Mouse (Mus musculus): ENCODE data around the gene 9430097D07Rik. TPM values are rescaled to one million over a fixed set of nuclear protein-coding genes. Genes with fewer than 3 reads are reported as not detected.

Gene 9430097D07Rik
- polyA plus RNA-seq (2015; fragmentation: Nextera tagmentation; extraction: Ambion mirVana): not detected in 2 replicates

DNA sequence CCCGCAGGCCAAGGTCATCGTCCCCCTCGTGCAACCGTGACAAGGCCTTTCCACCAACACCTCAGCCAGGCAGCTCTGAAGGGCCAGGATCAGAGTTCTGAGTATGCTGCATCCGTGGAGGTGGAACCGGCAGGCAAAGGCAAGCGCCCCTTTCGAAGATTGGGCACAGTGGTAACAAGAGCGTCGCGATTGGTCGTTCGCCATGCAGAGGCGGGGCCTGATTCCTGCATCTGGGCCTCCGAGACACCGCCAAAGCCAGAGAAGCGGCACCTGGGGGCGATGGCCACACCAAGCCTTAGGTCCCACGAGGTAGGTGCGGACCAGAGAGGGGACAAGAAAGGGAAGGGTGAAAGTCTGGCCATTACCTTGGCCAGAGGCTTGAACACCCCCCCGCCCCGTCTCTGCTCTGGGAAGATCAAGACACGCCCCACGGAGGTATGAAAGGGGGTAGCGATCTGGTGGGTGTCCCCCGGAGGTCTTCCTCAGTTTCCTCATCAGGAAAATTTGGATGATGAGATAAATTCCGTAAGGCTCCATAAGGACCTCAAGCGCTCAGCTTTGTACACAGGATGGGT is at the start of gene 9430097D07Rik:
Gene 9430097D07Rik (minus strand): TSS at position 99 of the 575 bp plus-strand sequence.
- ATAC-seq (ENCODE audit: low read depth): no peak; the same call in 1 of the 2 replicates
- peaks cover 28% of the 10 kb centered on the region for H3K27me3 ChIP-seq (ENCODE audit: control insufficient read depth, insufficient read depth, low read depth, low read length)
- peak within 1 kb of the TSS; percentile 37 for H3K4me3 ChIP-seq (ENCODE audit: low read length)
- peaks cover 18% of the 10 kb centered on the region for H3K4me1 ChIP-seq (replicated peaks; ENCODE audit: control insufficient read depth, insufficient read depth, low read length)
- H3K9ac ChIP-seq (ENCODE audit: low read length): peak within 1 kb of the TSS; percentile 47
- WGBS: 9% methylated on average over 28 of the region's 28 CpGs
- no peak within 1 kb of the TSS for H3K27ac ChIP-seq (ENCODE audit: low read length)
- H3K9me3 ChIP-seq (ENCODE audit: control insufficient read depth, low read length): no peaks in the 10 kb centered on the region
- peaks cover 5% of the 10 kb centered on the region for H3K36me3 ChIP-seq (ENCODE audit: control insufficient read depth, insufficient read depth, low read length)
- peak within 1 kb of the TSS; percentile 74 for H3K4me2 ChIP-seq (ENCODE audit: low read depth, low read length)

DNA sequence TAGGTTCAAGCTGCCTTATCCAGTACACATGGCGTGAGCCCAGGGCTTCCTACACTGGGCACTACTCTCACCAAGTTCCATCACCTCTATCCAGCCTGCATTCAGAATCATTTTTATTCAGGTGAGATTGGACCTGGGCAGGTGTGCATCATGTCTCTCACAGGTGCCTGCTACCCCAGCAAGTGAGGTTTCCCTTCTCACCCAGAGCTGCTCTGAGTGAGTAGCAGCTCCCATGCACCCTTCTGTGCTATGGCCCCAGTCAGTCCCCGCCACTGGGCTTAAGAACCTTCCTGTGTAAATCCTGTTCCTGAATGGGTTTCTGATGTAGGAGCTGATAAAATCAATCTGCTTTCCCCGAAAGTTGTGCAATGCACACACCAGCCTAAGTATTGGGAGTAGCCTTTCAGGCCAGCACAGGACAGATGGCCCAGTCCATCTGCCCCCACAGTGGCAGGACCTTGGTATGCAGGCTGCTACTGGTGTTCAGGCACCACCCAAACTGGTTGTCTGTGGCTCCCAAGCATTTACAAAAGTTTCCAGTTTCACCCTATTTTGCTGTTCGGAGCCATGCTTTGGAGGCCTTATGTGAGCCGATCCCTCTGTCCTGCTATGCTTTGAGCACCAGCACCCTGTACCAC is 48.7 kb upstream of the 9430097D07Rik start:
- WGBS: 59% methylated on average over 5 of the region's 5 CpGs
- H3K27me3 ChIP-seq (ENCODE audit: control insufficient read depth, insufficient read depth, low read depth, low read length): no peaks in the 10 kb centered on the region
- H3K4me1 ChIP-seq (replicated peaks; ENCODE audit: control insufficient read depth, insufficient read depth, low read length): peaks cover 71% of the 10 kb centered on the region
- H3K27ac ChIP-seq (ENCODE audit: low read length): peak overlapping the region; percentile 74
- H3K4me3 ChIP-seq (ENCODE audit: low read length): no peak overlapping the region
- no peak overlapping the region for H3K9ac ChIP-seq (ENCODE audit: low read length)
- no peak overlapping the region for H3K4me2 ChIP-seq (ENCODE audit: low read depth, low read length)
- no peak for ATAC-seq (ENCODE audit: low read depth)
- H3K9me3 ChIP-seq (ENCODE audit: control insufficient read depth, low read length): no peaks in the 10 kb centered on the region
- no peaks in the 10 kb centered on the region for H3K36me3 ChIP-seq (ENCODE audit: control insufficient read depth, insufficient read depth, low read length)

DNA sequence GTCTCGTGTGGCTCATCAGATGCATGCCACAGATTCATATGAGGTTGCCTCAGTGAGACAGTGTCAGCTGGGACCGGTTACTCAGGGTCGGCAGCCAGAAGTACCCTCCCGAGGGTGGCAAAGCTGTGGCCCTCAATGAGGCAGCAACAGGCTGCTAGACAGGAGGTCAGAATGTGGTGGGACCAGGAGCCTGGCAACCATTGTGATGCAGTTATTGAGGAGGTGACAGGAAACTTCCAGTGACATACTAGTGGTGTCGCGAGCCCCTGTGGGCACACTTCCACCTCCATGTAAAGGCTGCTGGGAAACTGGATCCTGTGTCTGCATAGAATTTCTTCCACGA is 46.0 kb upstream of the 9430097D07Rik start, which contains the start of gene Ak1:
Gene Ak1 (plus strand): TSS at position 242 of the 343 bp plus-strand sequence.
- 2% methylated on average over 7 of the region's 7 CpGs for WGBS
- Histone ChIP-seq H3K4me2 (ENCODE audit: low read depth, low read length) (peak within 1 kb of the TSS; percentile 29), H3K9ac (ENCODE audit: low read length) (peak within 1 kb of the TSS; percentile 46), H3K4me1 (replicated peaks; ENCODE audit: control insufficient read depth, insufficient read depth, low read length) (peaks cover 57% of the 10 kb centered on the region), H3K27me3 (ENCODE audit: control insufficient read depth, insufficient read depth, low read depth, low read length) (no peaks in the 10 kb centered on the region), H3K36me3 (ENCODE audit: control insufficient read depth, insufficient read depth, low read length) (peaks cover 8% of the 10 kb centered on the region), H3K4me3 (ENCODE audit: low read length) (no peak within 1 kb of the TSS), H3K9me3 (ENCODE audit: control insufficient read depth, low read length) (no peaks in the 10 kb centered on the region), H3K27ac (ENCODE audit: low read length) (peak within 1 kb of the TSS; percentile 93)
- peak; percentile 8; the same call in 1 of the 2 replicates for ATAC-seq (ENCODE audit: low read depth)

GRCm38 (mm10) chr2:32620682-32621516 is 45.4 kb upstream of the 9430097D07Rik start:
- H3K4me1 ChIP-seq (replicated peaks; ENCODE audit: control insufficient read depth, insufficient read depth, low read length): peaks cover 52% of the 10 kb centered on the region
- no peaks in the 10 kb centered on the region for H3K9me3 ChIP-seq (ENCODE audit: control insufficient read depth, low read length)
- peaks cover 8% of the 10 kb centered on the region for H3K36me3 ChIP-seq (ENCODE audit: control insufficient read depth, insufficient read depth, low read length)
- peak overlapping the region; percentile 29 for H3K4me2 ChIP-seq (ENCODE audit: low read depth, low read length)
- H3K27ac ChIP-seq (ENCODE audit: low read length): peak overlapping the region; percentile 93
- WGBS: 9% methylated on average over 4 of the region's 4 CpGs
- no peak overlapping the region for H3K4me3 ChIP-seq (ENCODE audit: low read length)
- H3K27me3 ChIP-seq (ENCODE audit: control insufficient read depth, insufficient read depth, low read depth, low read length): no peaks in the 10 kb centered on the region
- peak overlapping the region; percentile 33 for H3K9ac ChIP-seq (ENCODE audit: low read length)
- peak; percentile 85 for ATAC-seq (ENCODE audit: low read depth)

DNA sequence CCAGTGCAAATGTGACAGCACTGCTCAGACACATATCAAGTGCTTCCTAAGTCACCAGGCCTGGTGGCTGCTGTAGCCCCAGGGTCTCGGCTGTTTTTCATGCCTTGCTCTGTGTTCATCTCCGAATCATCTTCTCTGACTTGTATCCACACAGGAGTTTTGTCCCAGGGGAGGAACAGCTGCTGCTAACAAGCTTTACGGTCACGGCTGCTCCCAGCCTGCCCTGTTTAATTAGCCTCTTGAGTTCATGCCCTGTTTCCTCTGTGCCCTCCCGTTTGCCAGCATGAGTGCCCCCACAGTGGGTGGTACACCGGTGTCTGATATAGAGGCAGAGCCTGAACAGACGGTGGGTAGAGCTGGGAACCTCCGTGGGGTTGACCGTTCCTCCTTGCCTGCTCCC is 42.6 kb upstream of the 9430097D07Rik start:
- H3K4me1 ChIP-seq (replicated peaks; ENCODE audit: control insufficient read depth, insufficient read depth, low read length): peaks cover 39% of the 10 kb centered on the region
- H3K27ac ChIP-seq (ENCODE audit: low read length): no peak overlapping the region
- H3K9me3 ChIP-seq (ENCODE audit: control insufficient read depth, low read length): no peaks in the 10 kb centered on the region
- no peak for ATAC-seq (ENCODE audit: low read depth)
- no peaks in the 10 kb centered on the region for H3K27me3 ChIP-seq (ENCODE audit: control insufficient read depth, insufficient read depth, low read depth, low read length)
- H3K4me3 ChIP-seq (ENCODE audit: low read length): no peak overlapping the region
- peaks cover 10% of the 10 kb centered on the region for H3K36me3 ChIP-seq (ENCODE audit: control insufficient read depth, insufficient read depth, low read length)
- no peak overlapping the region for H3K4me2 ChIP-seq (ENCODE audit: low read depth, low read length)
- no peak overlapping the region for H3K9ac ChIP-seq (ENCODE audit: low read length)
- 78% methylated on average over 9 of the region's 9 CpGs for WGBS

DNA sequence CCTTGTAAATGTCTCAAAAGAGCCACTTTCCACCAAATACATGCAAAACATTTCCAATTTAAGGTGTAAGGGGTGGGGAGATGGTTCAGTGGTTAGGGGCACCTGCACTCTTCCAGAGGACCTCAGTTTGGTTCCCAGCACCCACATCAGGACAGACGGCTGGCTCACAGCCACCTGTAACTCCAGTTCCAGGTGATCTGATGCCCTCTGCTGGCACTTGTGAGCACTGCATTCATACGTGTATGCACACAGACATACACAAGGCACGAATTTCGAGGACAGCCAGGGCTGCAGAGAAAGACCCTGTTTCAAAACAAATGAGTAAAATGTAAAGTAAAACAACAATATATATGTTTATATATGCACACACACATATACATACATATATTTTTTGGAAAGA is 42.1 kb upstream of the 9430097D07Rik start:
- H3K4me2 ChIP-seq (ENCODE audit: low read depth, low read length): no peak overlapping the region
- H3K9me3 ChIP-seq (ENCODE audit: control insufficient read depth, low read length): no peaks in the 10 kb centered on the region
- H3K9ac ChIP-seq (ENCODE audit: low read length): no peak overlapping the region
- WGBS: 90% methylated on average over 4 of the region's 4 CpGs
- peaks cover 10% of the 10 kb centered on the region for H3K36me3 ChIP-seq (ENCODE audit: control insufficient read depth, insufficient read depth, low read length)
- H3K27me3 ChIP-seq (ENCODE audit: control insufficient read depth, insufficient read depth, low read depth, low read length): no peaks in the 10 kb centered on the region
- H3K4me3 ChIP-seq (ENCODE audit: low read length): no peak overlapping the region
- peaks cover 39% of the 10 kb centered on the region for H3K4me1 ChIP-seq (replicated peaks; ENCODE audit: control insufficient read depth, insufficient read depth, low read length)
- ATAC-seq (ENCODE audit: low read depth): no peak
- H3K27ac ChIP-seq (ENCODE audit: low read length): no peak overlapping the region

- peaks cover 39% of the 10 kb centered on the region for H3K4me1 ChIP-seq (replicated peaks; ENCODE audit: control insufficient read depth, insufficient read depth, low read length)
- WGBS: 100% methylated on average over 1 of the region's 1 CpGs
- ATAC-seq (ENCODE audit: low read depth): no peak
These were observed 41.6 kb upstream of the 9430097D07Rik start for GRCm38 (mm10) chr2:32617109-32617508.

GRCm38 (mm10) chr2:32612274-32612673 is 36.8 kb upstream of the 9430097D07Rik start:
- Histone ChIP-seq H3K36me3 (ENCODE audit: control insufficient read depth, insufficient read depth, low read length) (peaks cover 4% of the 10 kb centered on the region), H3K27me3 (ENCODE audit: control insufficient read depth, insufficient read depth, low read depth, low read length) (no peaks in the 10 kb centered on the region), H3K4me1 (replicated peaks; ENCODE audit: control insufficient read depth, insufficient read depth, low read length) (peaks cover 35% of the 10 kb centered on the region), H3K9me3 (ENCODE audit: control insufficient read depth, low read length) (no peaks in the 10 kb centered on the region), H3K4me3 (ENCODE audit: low read length) (no peak overlapping the region), H3K27ac (ENCODE audit: low read length) (no peak overlapping the region), H3K9ac (ENCODE audit: low read length) (no peak overlapping the region), H3K4me2 (ENCODE audit: low read depth, low read length) (no peak overlapping the region)
- WGBS: 69% methylated on average over 26 of the region's 26 CpGs
- ATAC-seq (ENCODE audit: low read depth): no peak

More at GRCm38 (mm10) chr2:32617109-32617508, 41.6 kb upstream of the 9430097D07Rik start:
- H3K36me3 ChIP-seq (ENCODE audit: control insufficient read depth, insufficient read depth, low read length): peaks cover 10% of the 10 kb centered on the region
- no peaks in the 10 kb centered on the region for H3K27me3 ChIP-seq (ENCODE audit: control insufficient read depth, insufficient read depth, low read depth, low read length)
- H3K27ac ChIP-seq (ENCODE audit: low read length): no peak overlapping the region
- no peak overlapping the region for H3K4me2 ChIP-seq (ENCODE audit: low read depth, low read length)
- H3K4me3 ChIP-seq (ENCODE audit: low read length): no peak overlapping the region
- H3K9me3 ChIP-seq (ENCODE audit: control insufficient read depth, low read length): no peaks in the 10 kb centered on the region
- no peak overlapping the region for H3K9ac ChIP-seq (ENCODE audit: low read length)
